Mouse (Mus musculus) MEL (cell line): ENCODE results near the gene Fam213a. TPM values are rescaled to one million over a fixed set of nuclear protein-coding genes. Genes with fewer than 3 reads are reported as not detected.

Experiments
- DNase-seq: peaks from one replicate; pipeline ENCODE4 v3.0.0; 2011; ENCODE audit warnings: low read depth, low spot score
- H3K27ac ChIP-seq: 2 replicates; pipeline ENCODE4 v1.5.1; 2012; ENCODE audit warnings: low read depth, mild to moderate bottlenecking, control low read depth, low read length, moderate library complexity; ENCODE audit not compliant: control insufficient read depth
- H3K27me3 ChIP-seq, 2 experiments: fragments of 150-350 bp in 1 of 2; sonication (generic) in 1 of 2; 2 replicates each; pipeline ENCODE4 v1.6.1; 2012; ENCODE audit warnings: low read length in 2 of 2, mild to moderate bottlenecking in 2 of 2, improper control_type of control experiment in 1 of 2, moderate library complexity in 1 of 2; ENCODE audit not compliant: insufficient read depth in 2 of 2, control insufficient read depth in 1 of 2
- H3K36me3 ChIP-seq, 2 experiments: 2 replicates each; pipeline ENCODE4 v1.6.1; 2012 to 2014; ENCODE audit warnings: low read length in 2 of 2, improper control_type of control experiment in 1 of 2, inconsistent platforms in 1 of 2, mild to moderate bottlenecking in 1 of 2; ENCODE audit not compliant: insufficient read depth in 2 of 2, control insufficient read depth in 1 of 2
- H3K4me1 ChIP-seq, 2 experiments: fragments of 150-350 bp in 1 of 2; sonication (generic) in 1 of 2; 2 replicates each; pipeline ENCODE4 v1.6.1; 2012; ENCODE audit warnings: low read length in 2 of 2, improper control_type of control experiment in 1 of 2, mild to moderate bottlenecking in 1 of 2; ENCODE audit not compliant: insufficient read depth in 2 of 2, control insufficient read depth in 1 of 2
- H3K4me3 ChIP-seq, 2 experiments: fragments of 150-350 bp in 1 of 2; sonication (generic) in 1 of 2; 2 replicates each; pipeline ENCODE4 v1.5.1; 2012; ENCODE audit warnings: low read depth in 2 of 2, low read length in 2 of 2, mild to moderate bottlenecking in 2 of 2, moderate library complexity in 2 of 2, control low read depth in 1 of 2, improper control_type of control experiment in 1 of 2; ENCODE audit not compliant: control insufficient read depth in 1 of 2, insufficient read depth in 1 of 2
- H3K79me2 ChIP-seq: 2 replicates; pipeline ENCODE4 v1.6.1; 2012; ENCODE audit warnings: mild to moderate bottlenecking, low read length, moderate library complexity; ENCODE audit not compliant: control insufficient read depth, poor library complexity, insufficient read depth
- H3K9ac ChIP-seq: 2 replicates; pipeline ENCODE4 v1.6.1; 2012; ENCODE audit warnings: low read depth, mild to moderate bottlenecking, control low read depth, low read length, moderate library complexity; ENCODE audit not compliant: control insufficient read depth, poor library complexity, severe bottlenecking
- H3K9me3 ChIP-seq: fragments of 150-350 bp; sonication (generic); replicated peaks from 2 replicates; pipeline ENCODE4 v1.6.1; 2012; ENCODE audit warnings: mild to moderate bottlenecking, low read length, improper control_type of control experiment, moderate library complexity; ENCODE audit not compliant: insufficient read depth
- CHD2 ChIP-seq: IDR thresholded peaks from 2 replicates; pipeline ENCODE4 v1.6.1; 2011; ENCODE audit warnings: low read length, improper control_type of control experiment
- E2F4 ChIP-seq: IDR thresholded peaks from 2 replicates; pipeline ENCODE4 v1.6.1; 2011; ENCODE audit warnings: low read depth, low read length, improper control_type of control experiment, borderline replicate concordance
- ELF1 ChIP-seq: IDR thresholded peaks from 2 replicates; pipeline ENCODE4 v1.6.1; 2014; ENCODE audit warnings: low read depth, mild to moderate bottlenecking, inconsistent platforms, low read length, improper control_type of control experiment, moderate library complexity
- EP300 ChIP-seq, 2 experiments: IDR thresholded peaks; 2 replicates each; pipeline ENCODE4 v1.6.1; 2011; ENCODE audit warnings: improper control_type of control experiment in 2 of 2, low read length in 2 of 2, low read depth in 1 of 2, mild to moderate bottlenecking in 1 of 2
- ETS1 ChIP-seq: IDR thresholded peaks from 2 replicates; pipeline ENCODE4 v1.6.1; 2012; ENCODE audit warnings: low read depth, mild to moderate bottlenecking, inconsistent platforms, low read length, improper control_type of control experiment, moderate library complexity
- GABPA ChIP-seq: IDR thresholded peaks from 2 replicates; pipeline ENCODE4 v1.6.1; 2012; ENCODE audit warnings: low read depth, mild to moderate bottlenecking, inconsistent platforms, low read length, improper control_type of control experiment, moderate library complexity
- GATA1 ChIP-seq: IDR thresholded peaks from 2 replicates; pipeline ENCODE4 v1.6.1; 2011; ENCODE audit warnings: low read depth, low read length, improper control_type of control experiment
- HCFC1 ChIP-seq: IDR thresholded peaks from 2 replicates; pipeline ENCODE4 v1.6.1; 2012; ENCODE audit warnings: low read depth, mild to moderate bottlenecking, inconsistent platforms, low read length, improper control_type of control experiment, moderate library complexity
- JUND ChIP-seq: IDR thresholded peaks from 2 replicates; pipeline ENCODE4 v1.6.1; 2011; ENCODE audit warnings: low read depth, mild to moderate bottlenecking, improper control_type of control experiment, low read length
- MAFK ChIP-seq: IDR thresholded peaks from 2 replicates; pipeline ENCODE4 v1.6.1; 2011; ENCODE audit warnings: low read depth, mild to moderate bottlenecking, low read length, improper control_type of control experiment, borderline replicate concordance
- MAZ ChIP-seq: IDR thresholded peaks from 2 replicates; pipeline ENCODE4 v1.6.1; 2012; ENCODE audit warnings: low read depth, mild to moderate bottlenecking, inconsistent platforms, low read length, improper control_type of control experiment
- MXI1 ChIP-seq: IDR thresholded peaks from 2 replicates; pipeline ENCODE4 v1.6.1; 2011; ENCODE audit warnings: mild to moderate bottlenecking, low read depth, low read length, improper control_type of control experiment
- MYB ChIP-seq: IDR thresholded peaks from 2 replicates; pipeline ENCODE4 v1.6.1; 2011; ENCODE audit warnings: mild to moderate bottlenecking, low read depth, low read length, improper control_type of control experiment
- NRF1 ChIP-seq: IDR thresholded peaks from 2 replicates; pipeline ENCODE4 v1.6.1; 2014; ENCODE audit warnings: low read depth, mild to moderate bottlenecking, inconsistent platforms, low read length, improper control_type of control experiment, moderate library complexity; ENCODE audit not compliant: poor library complexity, insufficient read depth, severe bottlenecking
- POLR2AphosphoS2 ChIP-seq: IDR thresholded peaks from 2 replicates; pipeline ENCODE4 v1.6.1; 2011; ENCODE audit warnings: low read length, improper control_type of control experiment
- POLR2AphosphoS5 ChIP-seq: IDR thresholded peaks from 2 replicates; pipeline ENCODE4 v1.6.1; 2012; ENCODE audit warnings: low read depth, borderline replicate concordance, mild to moderate bottlenecking, inconsistent platforms, low read length, moderate library complexity, mixed read lengths
- RAD21 ChIP-seq: IDR thresholded peaks from 2 replicates; pipeline ENCODE4 v1.6.1; 2011; ENCODE audit warnings: mild to moderate bottlenecking, low read depth, low read length, improper control_type of control experiment
- TAL1 ChIP-seq: IDR thresholded peaks from 2 replicates; pipeline ENCODE4 v1.6.1; 2012; ENCODE audit warnings: mild to moderate bottlenecking, inconsistent platforms, low read length, moderate library complexity, mixed read lengths
- TCF12 ChIP-seq: IDR thresholded peaks from 2 replicates; pipeline ENCODE4 v1.6.1; 2014; ENCODE audit warnings: low read depth, mild to moderate bottlenecking, inconsistent platforms, low read length, improper control_type of control experiment, moderate library complexity
- USF1 ChIP-seq: IDR thresholded peaks from 2 replicates; pipeline ENCODE4 v1.6.1; 2014; ENCODE audit warnings: low read depth, mild to moderate bottlenecking, inconsistent platforms, low read length, improper control_type of control experiment, moderate library complexity
- USF2 ChIP-seq, 2 experiments: IDR thresholded peaks; 2 replicates each; pipeline ENCODE4 v1.6.1; 2011 to 2012; ENCODE audit warnings: improper control_type of control experiment in 2 of 2, low read length in 2 of 2, borderline replicate concordance in 1 of 2, inconsistent platforms in 1 of 2, low read depth in 1 of 2, mild to moderate bottlenecking in 1 of 2; ENCODE audit not compliant: insufficient read depth in 1 of 2
- ZC3H11A ChIP-seq: IDR thresholded peaks from 2 replicates; pipeline ENCODE4 v1.6.1; 2012; ENCODE audit warnings: low read depth, mild to moderate bottlenecking, inconsistent platforms, low read length, improper control_type of control experiment
- ZKSCAN1 ChIP-seq: IDR thresholded peaks from 2 replicates; pipeline ENCODE4 v1.6.1; 2012; ENCODE audit warnings: low read depth, mild to moderate bottlenecking, inconsistent platforms, low read length, improper control_type of control experiment, moderate library complexity
- ZMIZ1 ChIP-seq: IDR thresholded peaks from 2 replicates; pipeline ENCODE4 v1.6.1; 2012; ENCODE audit warnings: low read depth, mild to moderate bottlenecking, inconsistent platforms, low read length, improper control_type of control experiment, moderate library complexity
- ZNF384 ChIP-seq: IDR thresholded peaks from 2 replicates; pipeline ENCODE4 v1.6.1; 2012; ENCODE audit warnings: low read depth, mild to moderate bottlenecking, inconsistent platforms, low read length, improper control_type of control experiment
- polyA plus RNA-seq, 2 experiments: library from polyadenylated mRNA; stranded (reverse) in 1 of 2; unstranded in 1 of 2; fragments of >175 nt in 1 of 2; fragments of >200 nt in 1 of 2; gene quantifications; 2 replicates each; pipeline versions ENCODE4 v1.2.1 to v1.2.4; 2012; ENCODE audit warnings: low replicate concordance in 2 of 2, low read depth in 1 of 2; ENCODE audit not compliant: insufficient read length in 2 of 2, insufficient read depth in 1 of 2, missing spikeins in 1 of 2
- total RNA-seq: library from RNA; depleted of rRNA; stranded (reverse); fragments of 300-350 nt; gene quantifications from 2 replicates; pipeline ENCODE4 v1.2.3, GENCODE M21; 2012

Fam213a gene
- total and polyA plus RNA-seq, 3 experiments = 19.2 to 28.5 TPM; not detected in 1

DNA sequence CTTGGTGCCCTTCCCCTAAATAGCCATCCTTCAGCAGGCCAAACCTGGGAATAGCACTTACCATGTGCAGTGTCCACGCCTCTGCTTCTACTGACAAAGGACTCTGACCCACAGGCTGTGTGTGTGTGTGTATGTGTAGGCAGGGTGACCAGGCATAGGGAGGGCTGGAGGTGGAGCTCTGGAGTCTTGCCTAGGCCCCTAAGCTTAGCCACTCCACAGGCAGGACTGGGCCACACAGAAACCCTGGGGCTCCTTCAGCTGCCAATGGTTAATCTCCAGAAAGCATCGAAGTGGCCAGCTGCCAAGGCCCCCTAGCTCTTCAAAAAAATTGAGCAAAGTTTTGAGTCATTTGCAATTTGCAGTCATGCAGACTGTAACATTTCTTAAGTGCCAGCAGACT is 5.5 kb downstream of the Fam213a start:
- no peaks in the 10 kb centered on the region; the same call in 1 of the 2 replicates for H3K79me2 ChIP-seq
- H3K4me3 ChIP-seq = no peak overlapping the region
- no peaks in the 10 kb centered on the region for H3K27me3 ChIP-seq
- peak; percentile 69 for DNase-seq
- H3K9me3 ChIP-seq = no peaks in the 10 kb centered on the region
- TF ChIP-seq ETS1 (0 out of 2 replicates have a peak, but pooled peaks have one; percentile 25), ZNF384 (0 out of 2 replicates have a peak, but pooled peaks have one; percentile 44), MAZ (no peak), USF1 (no peak)
- H3K4me1 ChIP-seq = peaks cover 19 to 33% of the 10 kb centered on the region in 2 experiments
- no peak overlapping the region for H3K27ac ChIP-seq
- peaks cover 0 to 26% of the 10 kb centered on the region in 2 experiments; a peak in 2 of 4 replicates for H3K36me3 ChIP-seq
- no peak overlapping the region for H3K9ac ChIP-seq

- Histone ChIP-seq H3K79me2 (no peaks in the 10 kb centered on the region), H3K27ac (no peak overlapping the region), H3K27me3 (no peaks in the 10 kb centered on the region), H3K9ac (no peak overlapping the region), H3K9me3 (no peaks in the 10 kb centered on the region), H3K4me3 (no peak overlapping the region), H3K36me3 (peaks cover 0 to 26% of the 10 kb centered on the region in 2 experiments; a peak in 2 of 4 replicates), H3K4me1 (peaks cover 19 to 29% of the 10 kb centered on the region in 2 experiments)
- TF ChIP-seq MXI1 = 0 out of 2 replicates have a peak, but pooled peaks have one; percentile 21
- TF ChIP-seq MYB = no peak
- no peak for TF ChIP-seq ZMIZ1
- no peak for TF ChIP-seq HCFC1
- no peak for TF ChIP-seq RAD21
- no peak for TF ChIP-seq POLR2AphosphoS5
- TF ChIP-seq TCF12 = peak; percentile 89
- no peak for TF ChIP-seq NRF1
- TF ChIP-seq ZC3H11A = no peak
- no peak for TF ChIP-seq USF2 (IDR thresholded peaks at IDR 0.05; ENCODE audit: borderline replicate concordance in 1 of 2, insufficient read depth in 1 of 2, low read depth in 1 of 2, low read length in 2 of 2)
- TF ChIP-seq CHD2 = no peak
- peak; percentile 73 for TF ChIP-seq GATA1
- TF ChIP-seq E2F4 = no peak
- TF ChIP-seq GABPA = no peak
- TF ChIP-seq MAFK = no peak
- TF ChIP-seq EP300 (IDR thresholded peaks at IDR 0.05; ENCODE audit: low read depth in 1 of 2, low read length in 2 of 2) = peak; percentile 36 to 71; a peak in 3 of 4 replicates
- TF ChIP-seq TAL1 = peak; percentile 41
- no peak for TF ChIP-seq JUND
- peak; percentile 86 for TF ChIP-seq ETS1
- TF ChIP-seq ELF1 = no peak
- TF ChIP-seq MAZ = peak; percentile 64; the same call in 1 of the 2 replicates
- no peak for TF ChIP-seq ZKSCAN1
- TF ChIP-seq POLR2AphosphoS2 = no peak
- no peak for TF ChIP-seq USF1
- DNase-seq = peak; percentile 40
Observed at GRCm38 (mm10) chr14:41007641-41008040, 5.9 kb downstream of the Fam213a start.
